Mouse (Mus musculus) neural tube, embryonic 12.5 days (tissue): ENCODE measurements around the gene Abca12. TPM values are rescaled to one million over a fixed set of nuclear protein-coding genes. Genes with fewer than 3 reads are reported as not detected.

ENCODE experiments used
- ATAC-seq: fragments of 200-750 bp; cut with Nextera tagmentation; 2 replicates; pipeline ENCODE4 v1.8.0; 2017; ENCODE audit warnings: low read depth, mild to moderate bottlenecking, moderate TSS enrichment, moderate library complexity; ENCODE audit not compliant: low FRiP score
- H3K27ac ChIP-seq: fragments of 300-500 bp; sonication (generic); 2 replicates; pipeline ENCODE4 v1.5.1; 2016
- H3K27me3 ChIP-seq: fragments of 300-500 bp; sonication (generic); replicated peaks from 2 replicates; pipeline ENCODE4 v1.6.1; 2016; ENCODE audit warnings: mild to moderate bottlenecking
- H3K36me3 ChIP-seq: fragments of 300-500 bp; sonication (generic); 2 replicates; pipeline ENCODE4 v1.6.1; 2016; ENCODE audit warnings: mild to moderate bottlenecking
- H3K4me1 ChIP-seq: fragments of 300-500 bp; sonication (generic); 2 replicates; pipeline ENCODE4 v1.6.1; 2016
- H3K4me2 ChIP-seq: fragments of 300-500 bp; sonication (generic); replicated peaks from 2 replicates; pipeline ENCODE4 v1.6.1; 2016; ENCODE audit warnings: mild to moderate bottlenecking
- H3K4me3 ChIP-seq: fragments of 300-500 bp; sonication (generic); 2 replicates; pipeline ENCODE4 v1.5.1; 2016
- H3K9ac ChIP-seq: fragments of 300-500 bp; sonication (generic); 2 replicates; pipeline ENCODE4 v1.6.1; 2016; ENCODE audit warnings: mild to moderate bottlenecking
- H3K9me3 ChIP-seq: fragments of 300-500 bp; sonication (generic); 2 replicates; pipeline ENCODE4 v1.6.1; 2016; ENCODE audit warnings: mild to moderate bottlenecking
- WGBS: fragments of 180-500 bp; shearing (Covaris S2); methylation state at CpG from one replicate; pipeline ENCODE4 v1.1.7; 2016; 5-methylcytosine and 5-hydroxymethylcytosine counted together
- polyA plus RNA-seq: library from polyadenylated mRNA; unstranded; fragments of >200 nt; fragmentation: Nextera tagmentation; extraction: Ambion mirVana; gene quantifications from 2 replicates; pipeline ENCODE4 v1.2.1, GENCODE M21; 2016

Gene Abca12
- polyA plus RNA-seq, 1 experiment from 2014 or later, result 0.03 TPM

DNA sequence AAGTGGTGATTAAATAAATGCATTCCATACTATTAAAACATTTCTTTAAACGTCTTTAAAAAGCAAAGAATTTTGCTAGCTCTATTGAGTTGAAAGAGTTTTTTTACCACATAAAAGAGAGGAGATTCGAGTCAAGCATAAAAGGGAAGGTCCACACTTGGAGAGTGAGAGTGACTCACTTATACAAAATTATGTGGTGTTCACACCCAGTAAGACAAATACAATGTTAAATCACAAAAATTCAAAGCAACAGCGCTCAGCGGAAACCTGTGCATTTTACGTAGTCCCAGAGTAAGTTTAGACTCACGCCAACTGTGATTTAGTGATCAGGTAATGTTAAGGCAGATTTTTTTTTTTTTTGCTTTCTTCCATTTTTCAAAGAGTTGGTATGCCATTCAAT, 104.1 kb downstream of the Abca12 start:
- 86% methylated on average over 6 of the region's 6 CpGs for WGBS
- Histone ChIP-seq H3K9me3 (no peaks in the 10 kb centered on the region), H3K27ac (no peak overlapping the region), H3K9ac (no peak overlapping the region), H3K27me3 (no peaks in the 10 kb centered on the region), H3K4me1 (no peaks in the 10 kb centered on the region), H3K36me3 (no peaks in the 10 kb centered on the region), H3K4me2 (no peak overlapping the region), H3K4me3 (no peak overlapping the region)
- ATAC-seq, result no peak

DNA sequence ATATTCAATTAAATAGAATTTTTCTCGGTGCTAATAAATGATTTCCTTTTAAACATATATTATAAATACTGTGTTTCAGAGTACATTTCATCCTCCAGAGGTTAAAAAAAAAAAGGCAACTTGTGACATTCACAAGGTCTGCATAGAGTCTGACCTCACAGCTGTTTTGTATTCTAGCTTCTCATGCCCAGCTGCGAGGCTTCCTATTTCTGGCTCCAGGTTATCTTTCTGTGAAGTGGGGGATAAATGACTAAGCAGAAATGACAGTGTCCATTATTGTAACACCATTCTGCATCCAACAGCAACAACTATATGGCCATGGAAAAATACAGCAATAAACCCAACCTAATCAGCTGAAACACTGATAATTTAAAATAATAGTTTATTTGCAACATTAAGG, 107.3 kb downstream of the Abca12 start:
- no peaks in the 10 kb centered on the region for H3K4me1 ChIP-seq
- H3K36me3 ChIP-seq, result no peaks in the 10 kb centered on the region
- WGBS, result 75% methylated on average over 2 of the region's 2 CpGs
- no peak overlapping the region for H3K9ac ChIP-seq
- no peaks in the 10 kb centered on the region for H3K27me3 ChIP-seq
- no peaks in the 10 kb centered on the region for H3K9me3 ChIP-seq
- H3K4me3 ChIP-seq, result no peak overlapping the region
- ATAC-seq, result no peak
- H3K4me2 ChIP-seq, result no peak overlapping the region
- H3K27ac ChIP-seq, result no peak overlapping the region

GRCm38 (mm10) chr1:71306196-71306595, 108.5 kb downstream of the Abca12 start:
- H3K36me3 ChIP-seq, result no peaks in the 10 kb centered on the region
- H3K9ac ChIP-seq, result no peak overlapping the region
- H3K4me1 ChIP-seq, result no peaks in the 10 kb centered on the region
- ATAC-seq, result no peak
- H3K27ac ChIP-seq, result no peak overlapping the region
- H3K4me3 ChIP-seq, result no peak overlapping the region
- no peaks in the 10 kb centered on the region for H3K27me3 ChIP-seq
- WGBS, result 64% methylated on average over 3 of the region's 3 CpGs
- no peaks in the 10 kb centered on the region for H3K9me3 ChIP-seq
- H3K4me2 ChIP-seq, result no peak overlapping the region

- 89% methylated on average over 2 of the region's 2 CpGs for WGBS
- ATAC-seq, result no peak
- Histone ChIP-seq H3K9ac (no peak overlapping the region), H3K27ac (no peak overlapping the region), H3K27me3 (no peaks in the 10 kb centered on the region), H3K9me3 (no peaks in the 10 kb centered on the region), H3K4me2 (no peak overlapping the region), H3K4me1 (no peaks in the 10 kb centered on the region), H3K4me3 (no peak overlapping the region), H3K36me3 (no peaks in the 10 kb centered on the region)
These were observed 110.1 kb downstream of the Abca12 start for GRCm38 (mm10) chr1:71304588-71304987.

DNA sequence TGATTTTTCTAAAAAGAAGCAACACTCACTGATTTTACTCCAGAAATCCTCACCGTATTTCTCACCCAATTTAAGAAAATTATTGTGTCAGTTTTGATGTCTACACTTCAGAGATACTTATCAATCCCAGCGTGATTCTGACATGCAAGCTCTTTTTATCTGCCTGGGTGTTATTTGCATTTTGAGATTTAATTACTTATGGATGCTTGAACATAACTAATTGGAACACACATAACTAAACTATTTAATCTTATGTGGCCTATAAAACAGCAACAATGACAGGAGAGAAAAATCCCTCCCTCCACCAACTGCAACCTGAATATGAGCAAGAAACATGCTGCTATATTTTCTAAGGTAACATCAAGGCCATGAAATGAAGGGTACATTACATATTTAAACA, 117.7 kb downstream of the Abca12 start:
- 75% methylated on average over 2 of the region's 2 CpGs for WGBS
- Histone ChIP-seq H3K9me3 (no peaks in the 10 kb centered on the region), H3K27ac (no peak overlapping the region), H3K27me3 (no peaks in the 10 kb centered on the region), H3K36me3 (no peaks in the 10 kb centered on the region), H3K4me2 (no peak overlapping the region), H3K9ac (no peak overlapping the region), H3K4me1 (no peaks in the 10 kb centered on the region), H3K4me3 (no peak overlapping the region)
- ATAC-seq, result no peak

DNA sequence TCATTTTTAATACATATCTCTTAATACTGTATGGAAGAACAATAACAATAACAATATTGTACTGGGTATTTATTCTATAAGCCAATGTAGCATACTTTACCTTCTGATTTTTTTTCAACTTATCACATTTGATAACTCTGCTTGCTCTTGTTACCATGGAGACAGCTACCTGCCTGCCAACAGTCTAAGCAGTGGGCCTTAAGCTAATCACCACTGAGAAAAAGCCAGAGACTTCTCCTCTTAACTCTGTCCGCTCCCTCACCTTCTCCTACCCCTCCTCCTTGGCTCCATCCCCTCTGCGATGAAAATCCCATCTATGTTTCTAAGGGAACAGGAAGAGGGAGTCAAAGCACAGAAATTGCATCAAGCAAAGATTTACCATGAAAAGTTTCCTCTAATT, 118.1 kb downstream of the Abca12 start:
- Histone ChIP-seq H3K4me2 (no peak overlapping the region), H3K4me3 (no peak overlapping the region), H3K9ac (no peak overlapping the region), H3K4me1 (no peaks in the 10 kb centered on the region), H3K27me3 (no peaks in the 10 kb centered on the region), H3K36me3 (no peaks in the 10 kb centered on the region), H3K9me3 (no peaks in the 10 kb centered on the region), H3K27ac (no peak overlapping the region)
- ATAC-seq, result no peak
- whole genome bisulfite sequencing, result 84% methylated on average over 2 of the region's 2 CpGs

- 22% methylated on average over 3 of the region's 3 CpGs for WGBS
- ATAC-seq, result peak; percentile 83
- Histone ChIP-seq H3K9me3 (no peaks in the 10 kb centered on the region), H3K27me3 (no peaks in the 10 kb centered on the region), H3K36me3 (no peaks in the 10 kb centered on the region), H3K9ac (no peak overlapping the region), H3K4me1 (no peaks in the 10 kb centered on the region), H3K4me2 (no peak overlapping the region), H3K4me3 (no peak overlapping the region), H3K27ac (no peak overlapping the region)
These were observed 122.8 kb downstream of the Abca12 start for GRCm38 (mm10) chr1:71291917-71292316.

DNA sequence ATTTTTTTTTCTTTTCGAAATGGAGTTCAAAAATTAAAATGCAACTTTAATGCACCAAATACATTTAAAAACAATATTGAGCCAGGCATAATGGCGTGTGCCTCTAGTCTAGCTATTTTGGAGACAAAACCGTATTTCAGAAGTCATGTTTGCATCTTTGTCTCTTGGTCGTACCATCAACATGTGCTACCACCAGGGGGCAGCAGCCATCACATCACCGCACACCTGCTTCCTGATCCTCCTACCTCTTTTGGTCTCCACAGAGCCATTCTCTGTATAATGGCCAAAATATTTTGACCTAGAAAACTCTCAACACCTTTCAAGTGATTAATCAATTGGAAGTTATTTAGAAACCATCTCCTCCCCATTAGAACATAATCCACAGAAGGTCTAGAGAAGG, 125.2 kb downstream of the Abca12 start:
- no peak overlapping the region for H3K4me2 ChIP-seq
- no peaks in the 10 kb centered on the region for H3K4me1 ChIP-seq
- H3K27ac ChIP-seq, result no peak overlapping the region
- no peaks in the 10 kb centered on the region for H3K9me3 ChIP-seq
- H3K36me3 ChIP-seq, result no peaks in the 10 kb centered on the region
- H3K27me3 ChIP-seq, result no peaks in the 10 kb centered on the region
- 22% methylated on average over 5 of the region's 5 CpGs for WGBS
- H3K4me3 ChIP-seq, result no peak overlapping the region
- no peak for ATAC-seq
- H3K9ac ChIP-seq, result no peak overlapping the region

- WGBS, result 61% methylated on average over 5 of the region's 5 CpGs
- Histone ChIP-seq H3K4me1 (no peaks in the 10 kb centered on the region), H3K4me2 (no peak overlapping the region), H3K36me3 (no peaks in the 10 kb centered on the region), H3K27me3 (no peaks in the 10 kb centered on the region), H3K9ac (no peak overlapping the region), H3K27ac (no peak overlapping the region), H3K4me3 (no peak overlapping the region), H3K9me3 (no peaks in the 10 kb centered on the region)
- no peak for ATAC-seq
These were observed 137.8 kb downstream of the Abca12 start for GRCm38 (mm10) chr1:71276940-71277339.

DNA sequence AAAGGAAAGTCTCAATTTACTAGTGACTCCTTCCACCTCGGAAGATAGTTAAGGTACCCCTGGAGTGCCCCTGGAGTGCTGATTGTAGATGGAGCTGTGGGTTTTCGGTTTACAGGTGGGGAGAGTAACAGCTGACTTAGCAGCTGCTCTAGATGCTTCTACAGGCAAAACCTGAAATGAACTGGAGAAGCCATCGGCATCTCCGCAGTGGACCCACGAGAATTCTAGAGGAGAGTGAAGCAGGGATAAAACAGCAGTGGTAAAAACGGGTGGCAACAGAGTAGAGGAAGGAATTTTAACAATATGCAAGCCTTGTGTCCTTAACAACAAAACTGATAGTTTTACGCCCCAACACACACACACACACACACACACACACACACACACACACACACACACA, 142.2 kb downstream of the Abca12 start:
- no peak overlapping the region for H3K27ac ChIP-seq
- no peaks in the 10 kb centered on the region for H3K4me1 ChIP-seq
- 81% methylated on average over 7 of the region's 7 CpGs for WGBS
- no peak for ATAC-seq
- H3K4me2 ChIP-seq, result no peak overlapping the region
- H3K36me3 ChIP-seq, result no peaks in the 10 kb centered on the region
- no peaks in the 10 kb centered on the region for H3K27me3 ChIP-seq
- H3K4me3 ChIP-seq, result no peak overlapping the region
- H3K9me3 ChIP-seq, result no peaks in the 10 kb centered on the region
- no peak overlapping the region for H3K9ac ChIP-seq

DNA sequence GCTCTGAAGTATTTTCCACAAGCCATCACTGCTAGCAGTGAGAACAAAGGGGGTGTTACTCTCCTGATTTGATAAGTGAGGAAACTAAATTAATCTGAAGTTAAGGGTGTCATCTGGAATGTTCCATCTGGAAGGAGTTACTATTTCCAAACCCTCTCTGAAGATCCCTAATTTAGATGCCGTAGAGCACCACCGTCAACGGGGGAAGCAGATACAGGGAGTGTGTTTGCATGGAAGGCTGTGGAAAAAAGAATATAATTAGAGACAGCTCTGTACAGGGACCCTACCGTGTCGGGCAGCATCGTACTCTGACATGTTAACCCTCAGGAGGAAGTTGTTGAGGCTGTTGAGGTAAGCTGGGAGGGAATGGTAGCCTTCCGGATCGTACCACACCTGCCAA, 142.6 kb downstream of the Abca12 start:
- H3K4me1 ChIP-seq, result no peaks in the 10 kb centered on the region
- H3K36me3 ChIP-seq, result no peaks in the 10 kb centered on the region
- H3K27me3 ChIP-seq, result no peaks in the 10 kb centered on the region
- no peak overlapping the region for H3K9ac ChIP-seq
- ATAC-seq, result no peak
- H3K27ac ChIP-seq, result no peak overlapping the region
- 81% methylated on average over 8 of the region's 8 CpGs for WGBS
- H3K4me2 ChIP-seq, result no peak overlapping the region
- H3K9me3 ChIP-seq, result no peaks in the 10 kb centered on the region
- H3K4me3 ChIP-seq, result no peak overlapping the region

- ATAC-seq, result no peak
- Histone ChIP-seq H3K27ac (no peak overlapping the region), H3K27me3 (no peaks in the 10 kb centered on the region), H3K36me3 (no peaks in the 10 kb centered on the region), H3K4me2 (no peak overlapping the region), H3K4me1 (no peaks in the 10 kb centered on the region), H3K4me3 (no peak overlapping the region), H3K9ac (no peak overlapping the region), H3K9me3 (no peaks in the 10 kb centered on the region)
- WGBS, result 99% methylated on average over 3 of the region's 3 CpGs
These were observed 144.6 kb downstream of the Abca12 start for GRCm38 (mm10) chr1:71270083-71270482.

DNA sequence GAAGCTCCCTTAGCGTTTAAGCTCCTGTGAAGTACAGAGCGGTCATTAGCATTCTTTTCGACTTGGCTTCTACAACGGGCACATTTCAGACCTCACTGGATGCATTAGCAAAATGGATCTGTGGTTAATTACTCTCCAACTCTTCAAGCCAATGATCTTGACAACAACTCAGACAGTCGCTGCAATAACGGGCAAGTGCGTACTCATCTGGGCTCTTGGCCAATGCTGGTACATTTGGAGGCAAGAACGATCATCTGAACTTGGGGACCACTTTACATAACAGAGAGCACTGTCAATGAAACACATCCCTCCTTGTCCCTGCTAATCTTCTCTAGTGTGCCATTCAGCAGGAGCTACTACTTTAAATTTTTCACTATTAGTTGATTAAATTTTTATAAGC, 148.1 kb downstream of the Abca12 start:
- Histone ChIP-seq H3K9me3 (no peaks in the 10 kb centered on the region), H3K36me3 (no peaks in the 10 kb centered on the region), H3K4me2 (no peak overlapping the region), H3K27ac (no peak overlapping the region), H3K4me3 (no peak overlapping the region), H3K9ac (no peak overlapping the region), H3K4me1 (no peaks in the 10 kb centered on the region), H3K27me3 (no peaks in the 10 kb centered on the region)
- no peak for ATAC-seq
- 91% methylated on average over 8 of the region's 8 CpGs for WGBS

DNA sequence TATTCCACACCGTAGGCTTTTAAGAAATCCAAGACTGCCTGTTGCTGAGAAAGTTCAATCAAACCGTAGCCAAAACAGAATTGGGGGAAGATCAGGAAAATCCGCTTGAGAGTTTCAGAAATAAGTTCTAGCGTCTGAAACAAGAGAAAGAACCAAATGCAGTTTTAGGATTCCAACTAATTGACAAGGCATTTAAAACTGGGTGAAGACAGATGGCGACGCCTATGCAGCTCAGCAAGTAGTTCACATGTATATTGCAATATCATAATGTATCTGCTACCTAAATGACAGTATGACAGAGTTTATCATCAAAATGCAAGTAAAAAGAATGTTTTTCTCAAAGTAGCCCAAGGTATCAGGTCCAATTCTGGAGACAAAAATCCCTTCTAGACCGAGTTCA, 151.2 kb downstream of the Abca12 start:
- H3K4me3 ChIP-seq, result no peak overlapping the region
- H3K9ac ChIP-seq, result no peak overlapping the region
- H3K27me3 ChIP-seq, result no peaks in the 10 kb centered on the region
- H3K36me3 ChIP-seq, result no peaks in the 10 kb centered on the region
- ATAC-seq, result no peak
- no peaks in the 10 kb centered on the region for H3K4me1 ChIP-seq
- H3K27ac ChIP-seq, result no peak overlapping the region
- H3K9me3 ChIP-seq, result no peaks in the 10 kb centered on the region
- H3K4me2 ChIP-seq, result no peak overlapping the region
- 97% methylated on average over 7 of the region's 7 CpGs for WGBS
